Mouse (Mus musculus) liver, embryonic 15.5 days (tissue): ENCODE measurements around the gene Myo5c. TPM values are rescaled to one million over a fixed set of nuclear protein-coding genes. Genes with fewer than 3 reads are reported as not detected.
A peak's percentile ranks its signal among the peaks of the same experiment; 100 is the strongest.
"Not testable (repeated sequence)": the region's sequence is repeated elsewhere in the genome, so short reads cannot be mapped to it uniquely, and the experiment has no call there.

Experiments used
- ATAC-seq: fragments of 200-750 bp; cut with Nextera tagmentation; 2 replicates; pipeline ENCODE4 v1.8.0; 2017; ENCODE audit warnings: moderate number of reproducible peaks, mild to moderate bottlenecking, moderate library complexity; ENCODE audit not compliant: insufficient read depth
- H3K27ac ChIP-seq: fragments of 300-500 bp; sonication (generic); replicated peaks from 2 replicates; pipeline ENCODE4 v1.5.1; 2015; ENCODE audit warnings: mild to moderate bottlenecking, inconsistent platforms
- H3K27me3 ChIP-seq: fragments of 300-500 bp; sonication (generic); 2 replicates; pipeline ENCODE4 v1.6.1; 2015; ENCODE audit warnings: mild to moderate bottlenecking, inconsistent platforms
- H3K36me3 ChIP-seq: fragments of 300-500 bp; sonication (generic); replicated peaks from 2 replicates; pipeline ENCODE4 v1.6.1; 2015; ENCODE audit warnings: moderate library complexity, mild to moderate bottlenecking, inconsistent platforms
- H3K4me1 ChIP-seq: fragments of 300-500 bp; sonication (generic); replicated peaks from 2 replicates; pipeline ENCODE4 v1.6.1; 2015; ENCODE audit warnings: inconsistent platforms
- H3K4me2 ChIP-seq: fragments of 300-500 bp; sonication (generic); 2 replicates; pipeline ENCODE4 v1.6.1; 2015; ENCODE audit warnings: moderate library complexity, mild to moderate bottlenecking, inconsistent platforms
- H3K4me3 ChIP-seq: fragments of 300-500 bp; sonication (generic); replicated peaks from 2 replicates; pipeline ENCODE4 v1.5.1; 2015; ENCODE audit warnings: mild to moderate bottlenecking, inconsistent platforms
- H3K9ac ChIP-seq: fragments of 300-500 bp; sonication (generic); 2 replicates; pipeline ENCODE4 v1.6.1; 2015; ENCODE audit warnings: moderate library complexity, mild to moderate bottlenecking, inconsistent platforms
- H3K9me3 ChIP-seq: fragments of 300-500 bp; sonication (generic); replicated peaks from 2 replicates; pipeline ENCODE4 v1.6.1; 2016; ENCODE audit warnings: inconsistent platforms
- WGBS: fragments of 180-500 bp; shearing (Covaris S2); methylation state at CpG from one replicate; pipeline ENCODE4 v1.1.7; 2015; ENCODE audit warnings: mixed read lengths; ENCODE audit not compliant: insufficient replicate concordance; 5-methylcytosine and 5-hydroxymethylcytosine counted together
- polyA plus RNA-seq: library from polyadenylated mRNA; unstranded; fragments of >200 nt; fragmentation: Nextera tagmentation; extraction: Ambion mirVana; gene quantifications from 2 replicates; pipeline ENCODE4 v1.2.1, GENCODE M21; 2015

Myo5c gene
- polyA plus RNA-seq, 1 experiment from 2014 or later: 0.46 TPM

DNA sequence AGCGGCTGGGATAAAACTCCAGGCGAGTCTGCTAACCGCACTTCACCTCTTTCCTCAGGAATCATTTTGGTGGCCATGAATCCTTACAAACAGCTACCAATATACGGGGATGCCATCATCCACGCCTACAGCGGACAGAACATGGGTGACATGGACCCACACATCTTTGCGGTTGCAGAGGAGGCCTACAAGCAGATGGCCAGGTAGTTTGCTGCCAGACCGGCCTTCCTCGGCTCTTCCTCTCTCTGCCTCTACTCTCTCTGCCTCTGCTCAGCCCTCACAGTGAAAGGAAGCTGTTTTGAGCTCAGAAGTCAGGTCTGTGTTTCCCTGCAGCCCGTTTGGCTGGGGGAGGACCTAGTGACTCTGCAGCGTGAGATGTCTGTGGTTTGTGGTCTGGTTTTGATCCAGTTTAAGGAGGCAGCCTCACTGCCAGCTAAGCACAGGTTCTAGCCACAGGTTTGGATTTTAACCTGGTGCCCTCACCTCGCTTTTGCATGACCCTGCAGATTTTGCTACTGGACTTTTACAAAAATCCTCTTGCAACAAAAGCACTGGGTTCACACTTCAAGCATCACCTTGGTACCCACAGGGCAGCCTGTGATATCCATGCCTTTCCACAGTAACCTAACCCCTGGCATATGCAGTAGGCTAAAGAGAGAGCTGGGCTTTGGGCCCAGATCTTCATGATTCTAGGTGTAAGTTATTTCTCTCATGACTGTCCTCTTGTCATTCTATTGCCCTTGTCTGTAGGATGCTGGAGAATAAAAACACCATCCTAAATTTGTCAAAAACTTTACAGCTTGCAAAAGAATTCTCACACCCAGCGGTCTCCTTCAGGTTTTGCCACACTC, 14.5 kb downstream of the Myo5c start:
- no peaks in the 10 kb centered on the region for H3K4me1 ChIP-seq
- 48% methylated on average over 13 of the region's 13 CpGs for WGBS
- H3K4me3 ChIP-seq: no peak overlapping the region
- no peaks in the 10 kb centered on the region for H3K36me3 ChIP-seq
- H3K4me2 ChIP-seq: no peak overlapping the region
- no peak overlapping the region for H3K27ac ChIP-seq
- H3K9ac ChIP-seq: no peak overlapping the region
- no peaks in the 10 kb centered on the region for H3K27me3 ChIP-seq
- no peaks in the 10 kb centered on the region for H3K9me3 ChIP-seq
- ATAC-seq: no peak

- Histone ChIP-seq H3K4me2 (no peak overlapping the region), H3K9me3 (no peaks in the 10 kb centered on the region), H3K4me3 (no peak overlapping the region), H3K36me3 (no peaks in the 10 kb centered on the region), H3K9ac (no peak overlapping the region), H3K27ac (no peak overlapping the region), H3K27me3 (no peaks in the 10 kb centered on the region), H3K4me1 (no peaks in the 10 kb centered on the region)
- WGBS: 71% methylated on average over 6 of the region's 6 CpGs
- no peak for ATAC-seq
Observed at GRCm38 (mm10) chr9:75247870-75248269, 16.1 kb downstream of the Myo5c start.

GRCm38 (mm10) chr9:75248359-75248758, 16.5 kb downstream of the Myo5c start:
- no peak for ATAC-seq
- Histone ChIP-seq H3K9me3 (no peaks in the 10 kb centered on the region), H3K27ac (no peak overlapping the region), H3K36me3 (no peaks in the 10 kb centered on the region), H3K4me1 (no peaks in the 10 kb centered on the region), H3K4me3 (no peak overlapping the region), H3K9ac (no peak overlapping the region), H3K27me3 (no peaks in the 10 kb centered on the region), H3K4me2 (no peak overlapping the region)
- WGBS: 21% methylated on average over 1 of the region's 1 CpGs

- Histone ChIP-seq H3K4me2 (no peak overlapping the region), H3K4me1 (no peaks in the 10 kb centered on the region), H3K27ac (no peak overlapping the region), H3K9me3 (no peaks in the 10 kb centered on the region), H3K4me3 (no peak overlapping the region), H3K36me3 (no peaks in the 10 kb centered on the region), H3K9ac (no peak overlapping the region), H3K27me3 (no peaks in the 10 kb centered on the region)
- ATAC-seq: no peak
Observed at GRCm38 (mm10) chr9:75248874-75249273, 17.1 kb downstream of the Myo5c start.

DNA sequence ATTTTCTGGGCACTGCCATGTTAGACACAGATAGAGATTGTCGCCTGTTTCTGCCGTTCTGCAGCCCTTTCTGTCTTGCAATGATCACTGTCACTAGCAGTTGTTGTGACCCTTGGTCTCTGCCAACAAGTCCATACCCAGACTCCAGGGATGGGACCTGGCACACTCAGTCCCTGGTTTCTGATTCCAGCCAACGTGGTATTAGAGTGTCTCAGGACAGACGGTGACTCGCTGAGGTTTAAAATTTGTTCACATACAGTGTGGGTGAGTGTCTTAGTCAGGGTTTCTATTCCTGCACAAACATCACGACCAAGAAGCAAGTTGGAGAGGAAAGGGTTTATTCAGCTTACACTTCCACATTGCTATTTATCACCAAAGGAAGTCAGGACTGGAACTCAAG, 21.3 kb downstream of the Myo5c start:
- 34% methylated on average over 6 of the region's 6 CpGs for WGBS
- not testable (repeated sequence) for ATAC-seq, H3K4me3 ChIP-seq, H3K4me2 ChIP-seq, H3K4me1 ChIP-seq, H3K9ac ChIP-seq, H3K9me3 ChIP-seq, H3K27me3 ChIP-seq, H3K36me3 ChIP-seq, H3K27ac ChIP-seq

- no peak for ATAC-seq
- Histone ChIP-seq H3K9ac (no peak overlapping the region), H3K4me2 (no peak overlapping the region), H3K27ac (no peak overlapping the region), H3K4me3 (no peak overlapping the region), H3K36me3 (no peaks in the 10 kb centered on the region), H3K27me3 (no peaks in the 10 kb centered on the region), H3K9me3 (no peaks in the 10 kb centered on the region), H3K4me1 (no peaks in the 10 kb centered on the region)
- 15% methylated on average over 3 of the region's 3 CpGs for WGBS
Observed at GRCm38 (mm10) chr9:75253766-75254165, 21.9 kb downstream of the Myo5c start.

DNA sequence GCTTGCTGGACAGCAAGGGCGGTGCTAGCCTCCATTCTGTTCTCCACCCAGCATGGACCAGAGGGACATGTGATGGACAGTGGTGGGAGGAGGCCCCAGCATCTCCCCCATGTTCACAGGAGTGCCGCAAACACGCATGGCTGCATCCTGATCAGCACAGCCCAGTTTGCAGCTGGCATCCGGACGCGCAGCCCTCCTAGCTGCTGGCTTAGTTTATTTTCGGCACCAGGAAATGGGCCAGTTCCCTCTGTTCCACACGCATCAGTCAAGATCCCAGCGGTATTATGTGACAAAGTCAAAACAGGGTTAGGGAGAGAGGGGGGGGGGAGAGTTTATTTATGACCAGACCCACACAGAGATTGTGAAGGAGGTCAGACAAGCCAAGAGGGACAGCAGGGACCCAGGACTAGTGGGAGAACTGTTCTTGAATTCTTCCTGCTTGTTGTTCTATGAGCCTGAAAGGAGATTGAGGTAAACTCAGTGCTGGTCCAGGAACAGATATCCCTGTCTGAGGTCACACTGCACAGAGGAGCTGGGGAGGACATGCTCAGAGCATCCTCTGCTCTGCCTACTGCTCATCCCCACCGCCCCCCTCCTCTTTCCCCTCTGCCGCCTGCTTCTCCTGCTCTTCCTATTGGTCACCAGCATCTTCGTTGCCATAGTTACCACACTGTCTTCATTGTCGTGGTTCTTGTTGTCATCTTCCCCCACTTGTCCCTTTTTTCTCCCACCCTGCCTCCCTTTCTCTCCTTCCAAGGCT, 22.6 kb downstream of the Myo5c start:
- Histone ChIP-seq H3K4me1 (no peaks in the 10 kb centered on the region), H3K27ac (no peak overlapping the region), H3K27me3 (no peaks in the 10 kb centered on the region), H3K4me3 (no peak overlapping the region), H3K9me3 (no peaks in the 10 kb centered on the region), H3K4me2 (no peak overlapping the region), H3K36me3 (no peaks in the 10 kb centered on the region), H3K9ac (no peak overlapping the region)
- peak; percentile 50; the same call in 1 of the 2 replicates for ATAC-seq
- WGBS: 21% methylated on average over 13 of the region's 13 CpGs

DNA sequence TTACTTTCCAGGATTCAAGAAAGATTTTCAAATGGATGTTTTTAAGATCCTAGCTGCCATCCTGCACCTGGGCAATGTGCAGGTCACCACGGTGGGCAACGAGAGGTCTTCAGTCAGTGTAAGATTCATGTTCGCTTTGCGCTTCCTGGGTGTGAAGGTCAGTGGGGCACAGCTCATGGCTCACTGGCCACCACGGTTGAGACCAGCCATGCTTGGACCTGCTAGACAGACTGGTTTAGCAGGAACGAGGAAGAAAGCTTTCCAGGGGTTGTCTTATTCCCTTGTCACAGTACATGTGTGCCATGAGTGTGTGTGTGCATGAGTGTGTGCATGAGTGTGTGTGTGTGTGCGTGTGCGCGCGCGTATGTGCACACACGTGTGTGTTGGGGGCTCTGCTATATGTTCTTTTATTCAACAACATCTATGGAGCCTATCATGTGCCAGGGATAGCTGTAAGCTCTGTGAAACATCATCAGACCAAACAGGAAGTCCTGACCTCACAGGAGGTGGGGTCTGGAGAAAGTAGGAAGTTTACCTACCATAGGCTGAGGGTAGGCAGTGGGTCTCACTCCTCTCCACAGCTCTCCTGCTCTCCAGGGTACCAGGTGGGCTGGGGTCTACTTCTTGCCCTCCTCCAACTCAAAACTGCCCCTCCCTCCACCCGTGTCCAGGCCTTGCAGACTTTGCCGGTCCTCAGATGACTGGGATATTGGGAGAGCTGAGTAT, 24.2 kb downstream of the Myo5c start:
- Histone ChIP-seq H3K9me3 (no peaks in the 10 kb centered on the region), H3K4me3 (no peak overlapping the region), H3K36me3 (no peaks in the 10 kb centered on the region), H3K9ac (no peak overlapping the region), H3K27ac (no peak overlapping the region), H3K27me3 (no peaks in the 10 kb centered on the region), H3K4me1 (no peaks in the 10 kb centered on the region), H3K4me2 (no peak overlapping the region)
- WGBS: 62% methylated on average over 14 of the region's 14 CpGs
- no peak for ATAC-seq

GRCm38 (mm10) chr9:75258792-75259191, 27.0 kb downstream of the Myo5c start:
- Histone ChIP-seq H3K9me3 (no peaks in the 10 kb centered on the region), H3K36me3 (no peaks in the 10 kb centered on the region), H3K27me3 (no peaks in the 10 kb centered on the region), H3K4me1 (no peaks in the 10 kb centered on the region), H3K27ac (no peak overlapping the region), H3K4me2 (no peak overlapping the region), H3K4me3 (no peak overlapping the region), H3K9ac (no peak overlapping the region)
- WGBS: 50% methylated on average over 4 of the region's 4 CpGs
- ATAC-seq: no peak

DNA sequence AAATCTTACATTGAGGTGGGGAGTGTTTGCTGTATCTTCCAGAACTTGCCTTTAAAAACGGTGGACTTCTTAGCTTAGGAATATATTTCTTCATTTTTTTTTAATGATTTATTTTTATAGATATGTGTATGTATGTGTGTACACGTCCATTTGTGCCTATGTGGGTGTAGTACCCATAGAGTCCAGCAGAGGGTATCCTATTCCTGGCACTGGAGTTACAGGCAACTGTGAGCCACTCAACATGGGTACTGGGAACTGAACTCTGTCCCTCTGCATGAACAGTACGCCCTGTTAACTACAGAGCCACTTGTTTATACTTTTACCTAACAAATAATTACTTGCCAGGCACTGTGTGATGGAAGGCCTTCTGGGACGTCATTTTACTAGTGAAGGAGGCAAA, 27.8 kb downstream of the Myo5c start:
- H3K27ac ChIP-seq: no peak overlapping the region
- ATAC-seq: no peak
- 65% methylated on average over 4 of the region's 4 CpGs for WGBS
- H3K9ac ChIP-seq: no peak overlapping the region
- H3K4me2 ChIP-seq: no peak overlapping the region
- no peaks in the 10 kb centered on the region for H3K9me3 ChIP-seq
- no peak overlapping the region for H3K4me3 ChIP-seq
- H3K36me3 ChIP-seq: no peaks in the 10 kb centered on the region
- no peaks in the 10 kb centered on the region for H3K27me3 ChIP-seq
- H3K4me1 ChIP-seq: no peaks in the 10 kb centered on the region

GRCm38 (mm10) chr9:75261332-75261872, 29.6 kb downstream of the Myo5c start:
- WGBS: 39% methylated on average over 8 of the region's 8 CpGs
- Histone ChIP-seq H3K9me3 (no peaks in the 10 kb centered on the region), H3K4me3 (no peak overlapping the region), H3K4me2 (no peak overlapping the region), H3K36me3 (no peaks in the 10 kb centered on the region), H3K27ac (no peak overlapping the region), H3K27me3 (no peaks in the 10 kb centered on the region), H3K9ac (no peak overlapping the region), H3K4me1 (no peaks in the 10 kb centered on the region)
- ATAC-seq: no peak
